Mouse (Mus musculus): ENCODE results near the gene Atf6.

Atf6 gene

GRCm38 (mm10) chr1:170882915-170883485, 15.4 kb upstream of the Atf6 start:
- DNase-seq, result no peak

- no peak for DNase-seq
Observed at GRCm38 (mm10) chr1:170876906-170877305, 9.3 kb upstream of the Atf6 start.

GRCm38 (mm10) chr1:170875676-170876075, 8.1 kb upstream of the Atf6 start:
- no peak for DNase-seq

- DNase-seq, result no peak
Observed at GRCm38 (mm10) chr1:170871961-170872360, 4.4 kb upstream of the Atf6 start.

- DNase-seq, result no peak
Observed at GRCm38 (mm10) chr1:170871402-170871801, 3.8 kb upstream of the Atf6 start.

- no peak for DNase-seq
Observed at GRCm38 (mm10) chr1:170868905-170869283, 1.3 kb upstream of the Atf6 start.

GRCm38 (mm10) chr1:170868107-170868904, 735 bp upstream of the Atf6 start:
- DNase-seq, result peak; percentile 78

GRCm38 (mm10) chr1:170866992-170867690, 430 bp downstream of the Atf6 start:
- peak; percentile 34 for DNase-seq

- no peak for DNase-seq
Observed at GRCm38 (mm10) chr1:170865406-170865805, 2.2 kb downstream of the Atf6 start.

GRCm38 (mm10) chr1:170864754-170865153, 2.8 kb downstream of the Atf6 start:
- DNase-seq, result no peak

GRCm38 (mm10) chr1:170864234-170864633, 3.3 kb downstream of the Atf6 start:
- no peak for DNase-seq

- no peak for DNase-seq
Observed at GRCm38 (mm10) chr1:170863033-170863432, 4.5 kb downstream of the Atf6 start.

- no peak for DNase-seq
Observed at GRCm38 (mm10) chr1:170862435-170862717, 5.2 kb downstream of the Atf6 start.

GRCm38 (mm10) chr1:170861671-170862434, 5.7 kb downstream of the Atf6 start:
- no peak for DNase-seq

- no peak for DNase-seq
Observed at GRCm38 (mm10) chr1:170858872-170859271, 8.7 kb downstream of the Atf6 start.

GRCm38 (mm10) chr1:170857369-170857768, 10.2 kb downstream of the Atf6 start:
- DNase-seq, result no peak

GRCm38 (mm10) chr1:170855056-170855760, 12.4 kb downstream of the Atf6 start:
- DNase-seq, result no peak

GRCm38 (mm10) chr1:170853604-170854003, 14.0 kb downstream of the Atf6 start:
- no peak for DNase-seq

- no peak for DNase-seq
Observed at GRCm38 (mm10) chr1:170850637-170851624, 16.6 kb downstream of the Atf6 start.

- no peak for DNase-seq
Observed at GRCm38 (mm10) chr1:170850007-170850406, 17.6 kb downstream of the Atf6 start.
